Mouse (Mus musculus): Measurements from ENCODE around the gene Slc6a19.
"Not testable (repeated sequence)": the region's sequence is repeated elsewhere in the genome, so short reads cannot be mapped to it uniquely, and the experiment has no call there.

The Slc6a19 gene

GRCm38 (mm10) chr13:73704694-73705325, at the start of gene Slc6a19:
Gene Slc6a19 (minus strand): TSS chr13:73704865.
- no peak for DNase-seq (ENCODE audit: low spot score in 2 of 2)

- no peak for DNase-seq (ENCODE audit: low spot score in 2 of 2)
Observed at GRCm38 (mm10) chr13:73751284-73751683, 46.6 kb upstream of the Slc6a19 start.

GRCm38 (mm10) chr13:73750435-73750834, 45.8 kb upstream of the Slc6a19 start:
- no peak for DNase-seq (ENCODE audit: low spot score in 2 of 2)

GRCm38 (mm10) chr13:73748663-73749440, 44.2 kb upstream of the Slc6a19 start:
- peak; percentile 28 to 32 for DNase-seq (ENCODE audit: low spot score in 2 of 2)

- DNase-seq (ENCODE audit: low spot score in 2 of 2), result no peak
Observed at GRCm38 (mm10) chr13:73743662-73744061, 39.0 kb upstream of the Slc6a19 start.

GRCm38 (mm10) chr13:73742944-73743343, 38.3 kb upstream of the Slc6a19 start:
- no peak for DNase-seq (ENCODE audit: low spot score in 2 of 2)

GRCm38 (mm10) chr13:73740399-73740944, 35.8 kb upstream of the Slc6a19 start:
- not testable (repeated sequence) for DNase-seq (ENCODE audit: low spot score in 2 of 2)

- DNase-seq (ENCODE audit: low spot score in 2 of 2), result peak; percentile 66 to 78
Observed at GRCm38 (mm10) chr13:73736943-73737342, 32.3 kb upstream of the Slc6a19 start.

- no peak for DNase-seq (ENCODE audit: low spot score in 2 of 2)
Observed at GRCm38 (mm10) chr13:73735928-73736327, 31.3 kb upstream of the Slc6a19 start.

GRCm38 (mm10) chr13:73735270-73735669, 30.6 kb upstream of the Slc6a19 start:
- DNase-seq (ENCODE audit: low spot score in 2 of 2), result no peak

GRCm38 (mm10) chr13:73734379-73734778, 29.7 kb upstream of the Slc6a19 start:
- DNase-seq (ENCODE audit: low spot score in 2 of 2), result no peak

- no peak for DNase-seq (ENCODE audit: low spot score in 2 of 2)
Observed at GRCm38 (mm10) chr13:73732742-73733700, 28.4 kb upstream of the Slc6a19 start, which contains the start of gene Slc12a7. Gene Slc12a7 (plus strand): TSS chr13:73733094.

- no peak for DNase-seq (ENCODE audit: low spot score in 2 of 2)
Observed at GRCm38 (mm10) chr13:73732235-73732634, 27.6 kb upstream of the Slc6a19 start.

GRCm38 (mm10) chr13:73730913-73731312, 26.2 kb upstream of the Slc6a19 start:
- DNase-seq (ENCODE audit: low spot score in 2 of 2), result no peak

- no peak for DNase-seq (ENCODE audit: low spot score in 2 of 2)
Observed at GRCm38 (mm10) chr13:73728633-73729032, 24.0 kb upstream of the Slc6a19 start.

GRCm38 (mm10) chr13:73727621-73728025, 23.0 kb upstream of the Slc6a19 start:
- no peak for DNase-seq (ENCODE audit: low spot score in 2 of 2)

GRCm38 (mm10) chr13:73725315-73725714, 20.6 kb upstream of the Slc6a19 start:
- DNase-seq (ENCODE audit: low spot score in 2 of 2), result peak; percentile 42 to 44

GRCm38 (mm10) chr13:73723081-73723668, 18.5 kb upstream of the Slc6a19 start:
- peak in 1 of 2 experiments; percentile 41 for DNase-seq (ENCODE audit: low spot score in 2 of 2)

GRCm38 (mm10) chr13:73720241-73720640, 15.6 kb upstream of the Slc6a19 start:
- DNase-seq (ENCODE audit: low spot score in 2 of 2), result no peak

- peak; percentile 66 to 77 for DNase-seq (ENCODE audit: low spot score in 2 of 2)
Observed at GRCm38 (mm10) chr13:73718225-73718624, 13.6 kb upstream of the Slc6a19 start.

GRCm38 (mm10) chr13:73714020-73714419, 9.4 kb upstream of the Slc6a19 start:
- no peak for DNase-seq (ENCODE audit: low spot score in 2 of 2)

Data from natural killer cell, adult 2 months (primary cell).